Mouse (Mus musculus) MEL (cell line): ENCODE data around the gene Gm36864. TPM values are rescaled to one million over a fixed set of nuclear protein-coding genes. Genes with fewer than 3 reads are reported as not detected.

ENCODE experiments used
- DNase-seq: peaks from one replicate; pipeline ENCODE4 v3.0.0; 2011; ENCODE audit warnings: low read depth, low spot score
- H3K27ac ChIP-seq: 2 replicates; pipeline ENCODE4 v1.5.1; 2012; ENCODE audit warnings: low read depth, mild to moderate bottlenecking, control low read depth, low read length, moderate library complexity; ENCODE audit not compliant: control insufficient read depth
- H3K27me3 ChIP-seq, 2 experiments: fragments of 150-350 bp in 1 of 2; sonication (generic) in 1 of 2; 2 replicates each; pipeline ENCODE4 v1.6.1; 2012; ENCODE audit warnings: low read length in 2 of 2, mild to moderate bottlenecking in 2 of 2, improper control_type of control experiment in 1 of 2, moderate library complexity in 1 of 2; ENCODE audit not compliant: insufficient read depth in 2 of 2, control insufficient read depth in 1 of 2
- H3K36me3 ChIP-seq, 2 experiments: 2 replicates each; pipeline ENCODE4 v1.6.1; 2012 to 2014; ENCODE audit warnings: low read length in 2 of 2, improper control_type of control experiment in 1 of 2, inconsistent platforms in 1 of 2, mild to moderate bottlenecking in 1 of 2; ENCODE audit not compliant: insufficient read depth in 2 of 2, control insufficient read depth in 1 of 2
- H3K4me1 ChIP-seq, 2 experiments: fragments of 150-350 bp in 1 of 2; sonication (generic) in 1 of 2; 2 replicates each; pipeline ENCODE4 v1.6.1; 2012; ENCODE audit warnings: low read length in 2 of 2, improper control_type of control experiment in 1 of 2, mild to moderate bottlenecking in 1 of 2; ENCODE audit not compliant: insufficient read depth in 2 of 2, control insufficient read depth in 1 of 2
- H3K4me3 ChIP-seq, 2 experiments: fragments of 150-350 bp in 1 of 2; sonication (generic) in 1 of 2; 2 replicates each; pipeline ENCODE4 v1.5.1; 2012; ENCODE audit warnings: low read depth in 2 of 2, low read length in 2 of 2, mild to moderate bottlenecking in 2 of 2, moderate library complexity in 2 of 2, control low read depth in 1 of 2, improper control_type of control experiment in 1 of 2; ENCODE audit not compliant: control insufficient read depth in 1 of 2, insufficient read depth in 1 of 2
- H3K79me2 ChIP-seq: 2 replicates; pipeline ENCODE4 v1.6.1; 2012; ENCODE audit warnings: mild to moderate bottlenecking, low read length, moderate library complexity; ENCODE audit not compliant: control insufficient read depth, poor library complexity, insufficient read depth
- H3K9ac ChIP-seq: 2 replicates; pipeline ENCODE4 v1.6.1; 2012; ENCODE audit warnings: low read depth, mild to moderate bottlenecking, control low read depth, low read length, moderate library complexity; ENCODE audit not compliant: control insufficient read depth, poor library complexity, severe bottlenecking
- H3K9me3 ChIP-seq: fragments of 150-350 bp; sonication (generic); replicated peaks from 2 replicates; pipeline ENCODE4 v1.6.1; 2012; ENCODE audit warnings: mild to moderate bottlenecking, low read length, improper control_type of control experiment, moderate library complexity; ENCODE audit not compliant: insufficient read depth
- CHD1 ChIP-seq: IDR thresholded peaks from 2 replicates; pipeline ENCODE4 v1.6.1; 2012; ENCODE audit warnings: low read depth, mild to moderate bottlenecking, inconsistent platforms, low read length, improper control_type of control experiment
- E2F4 ChIP-seq: IDR thresholded peaks from 2 replicates; pipeline ENCODE4 v1.6.1; 2011; ENCODE audit warnings: low read depth, low read length, improper control_type of control experiment, borderline replicate concordance
- ELF1 ChIP-seq: IDR thresholded peaks from 2 replicates; pipeline ENCODE4 v1.6.1; 2014; ENCODE audit warnings: low read depth, mild to moderate bottlenecking, inconsistent platforms, low read length, improper control_type of control experiment, moderate library complexity
- ETS1 ChIP-seq: IDR thresholded peaks from 2 replicates; pipeline ENCODE4 v1.6.1; 2012; ENCODE audit warnings: low read depth, mild to moderate bottlenecking, inconsistent platforms, low read length, improper control_type of control experiment, moderate library complexity
- GABPA ChIP-seq: IDR thresholded peaks from 2 replicates; pipeline ENCODE4 v1.6.1; 2012; ENCODE audit warnings: low read depth, mild to moderate bottlenecking, inconsistent platforms, low read length, improper control_type of control experiment, moderate library complexity
- GATA1 ChIP-seq: IDR thresholded peaks from 2 replicates; pipeline ENCODE4 v1.6.1; 2011; ENCODE audit warnings: low read depth, low read length, improper control_type of control experiment
- HCFC1 ChIP-seq: IDR thresholded peaks from 2 replicates; pipeline ENCODE4 v1.6.1; 2012; ENCODE audit warnings: low read depth, mild to moderate bottlenecking, inconsistent platforms, low read length, improper control_type of control experiment, moderate library complexity
- JUND ChIP-seq: IDR thresholded peaks from 2 replicates; pipeline ENCODE4 v1.6.1; 2011; ENCODE audit warnings: low read depth, mild to moderate bottlenecking, improper control_type of control experiment, low read length
- KAT2A ChIP-seq: conservative IDR thresholded peaks from 2 replicates; pipeline ENCODE4 v1.6.1; 2012; ENCODE audit warnings: low read depth, low read length, improper control_type of control experiment, inconsistent platforms
- MAFK ChIP-seq: IDR thresholded peaks from 2 replicates; pipeline ENCODE4 v1.6.1; 2011; ENCODE audit warnings: low read depth, mild to moderate bottlenecking, low read length, improper control_type of control experiment, borderline replicate concordance
- MAX ChIP-seq: IDR thresholded peaks from 2 replicates; pipeline ENCODE4 v1.6.1; 2011; ENCODE audit warnings: low read length, improper control_type of control experiment
- MAZ ChIP-seq: IDR thresholded peaks from 2 replicates; pipeline ENCODE4 v1.6.1; 2012; ENCODE audit warnings: low read depth, mild to moderate bottlenecking, inconsistent platforms, low read length, improper control_type of control experiment
- MEF2A ChIP-seq: IDR thresholded peaks from 2 replicates; pipeline ENCODE4 v1.6.1; 2014; ENCODE audit warnings: low read depth, mild to moderate bottlenecking, inconsistent platforms, low read length, improper control_type of control experiment; ENCODE audit not compliant: poor library complexity, insufficient replicate concordance, severe bottlenecking; ENCODE audit errors: extremely low read depth
- MXI1 ChIP-seq: IDR thresholded peaks from 2 replicates; pipeline ENCODE4 v1.6.1; 2011; ENCODE audit warnings: mild to moderate bottlenecking, low read depth, low read length, improper control_type of control experiment
- MYB ChIP-seq: IDR thresholded peaks from 2 replicates; pipeline ENCODE4 v1.6.1; 2011; ENCODE audit warnings: mild to moderate bottlenecking, low read depth, low read length, improper control_type of control experiment
- MYC ChIP-seq: IDR thresholded peaks from 2 replicates; pipeline ENCODE4 v1.6.1; 2011; ENCODE audit warnings: low read depth, mild to moderate bottlenecking, low read length, improper control_type of control experiment, moderate library complexity
- NELFE ChIP-seq: IDR thresholded peaks from 2 replicates; pipeline ENCODE4 v1.6.1; 2011; ENCODE audit warnings: low read depth, low read length, improper control_type of control experiment
- NRF1 ChIP-seq: IDR thresholded peaks from 2 replicates; pipeline ENCODE4 v1.6.1; 2014; ENCODE audit warnings: low read depth, mild to moderate bottlenecking, inconsistent platforms, low read length, improper control_type of control experiment, moderate library complexity; ENCODE audit not compliant: poor library complexity, insufficient read depth, severe bottlenecking
- POLR2A ChIP-seq, 2 experiments: IDR thresholded peaks; 2 replicates each; pipeline ENCODE4 v1.6.1; 2011 to 2012; ENCODE audit warnings: low read length in 2 of 2, mild to moderate bottlenecking in 2 of 2, control low read depth in 1 of 2, improper control_type of control experiment in 1 of 2, low read depth in 1 of 2, moderate library complexity in 1 of 2; ENCODE audit not compliant: control insufficient read depth in 1 of 2, insufficient read depth in 1 of 2, poor library complexity in 1 of 2
- POLR2AphosphoS2 ChIP-seq: IDR thresholded peaks from 2 replicates; pipeline ENCODE4 v1.6.1; 2011; ENCODE audit warnings: low read length, improper control_type of control experiment
- RAD21 ChIP-seq: IDR thresholded peaks from 2 replicates; pipeline ENCODE4 v1.6.1; 2011; ENCODE audit warnings: mild to moderate bottlenecking, low read depth, low read length, improper control_type of control experiment
- RCOR1 ChIP-seq: IDR thresholded peaks from 2 replicates; pipeline ENCODE4 v1.6.1; 2012; ENCODE audit warnings: low read depth, mild to moderate bottlenecking, inconsistent platforms, low read length, improper control_type of control experiment
- SMC3 ChIP-seq: IDR thresholded peaks from 2 replicates; pipeline ENCODE4 v1.6.1; 2011; ENCODE audit warnings: low read depth, low read length, improper control_type of control experiment
- TAL1 ChIP-seq: IDR thresholded peaks from 2 replicates; pipeline ENCODE4 v1.6.1; 2012; ENCODE audit warnings: mild to moderate bottlenecking, inconsistent platforms, low read length, moderate library complexity, mixed read lengths
- TBP ChIP-seq: IDR thresholded peaks from 2 replicates; pipeline ENCODE4 v1.8.0; 2011; ENCODE audit warnings: low read depth, low read length, improper control_type of control experiment
- TCF12 ChIP-seq: IDR thresholded peaks from 2 replicates; pipeline ENCODE4 v1.6.1; 2014; ENCODE audit warnings: low read depth, mild to moderate bottlenecking, inconsistent platforms, low read length, improper control_type of control experiment, moderate library complexity
- USF1 ChIP-seq: IDR thresholded peaks from 2 replicates; pipeline ENCODE4 v1.6.1; 2014; ENCODE audit warnings: low read depth, mild to moderate bottlenecking, inconsistent platforms, low read length, improper control_type of control experiment, moderate library complexity
- USF2 ChIP-seq, 2 experiments: IDR thresholded peaks; 2 replicates each; pipeline ENCODE4 v1.6.1; 2011 to 2012; ENCODE audit warnings: improper control_type of control experiment in 2 of 2, low read length in 2 of 2, borderline replicate concordance in 1 of 2, inconsistent platforms in 1 of 2, low read depth in 1 of 2, mild to moderate bottlenecking in 1 of 2; ENCODE audit not compliant: insufficient read depth in 1 of 2
- ZC3H11A ChIP-seq: IDR thresholded peaks from 2 replicates; pipeline ENCODE4 v1.6.1; 2012; ENCODE audit warnings: low read depth, mild to moderate bottlenecking, inconsistent platforms, low read length, improper control_type of control experiment
- polyA plus RNA-seq, 2 experiments: library from polyadenylated mRNA; stranded (reverse) in 1 of 2; unstranded in 1 of 2; fragments of >175 nt in 1 of 2; fragments of >200 nt in 1 of 2; gene quantifications; 2 replicates each; pipeline versions ENCODE4 v1.2.1 to v1.2.4; 2012; ENCODE audit warnings: low replicate concordance in 2 of 2, low read depth in 1 of 2; ENCODE audit not compliant: insufficient read length in 2 of 2, insufficient read depth in 1 of 2, missing spikeins in 1 of 2
- total RNA-seq: library from RNA; depleted of rRNA; stranded (reverse); fragments of 300-350 nt; gene quantifications from 2 replicates; pipeline ENCODE4 v1.2.3, GENCODE M21; 2012

Gene Gm36864
- total and polyA plus RNA-seq, 3 experiments = 0.08 TPM; not detected in 2

GRCm38 (mm10) chr7:44244080-44244479, 8.1 kb downstream of the Gm36864 start:
- Histone ChIP-seq H3K79me2 (peaks cover 23% of the 10 kb centered on the region), H3K27me3 (no peaks in the 10 kb centered on the region), H3K4me1 (peaks cover 9 to 30% of the 10 kb centered on the region in 2 experiments), H3K36me3 (peaks cover 7 to 22% of the 10 kb centered on the region in 2 experiments), H3K4me3 (no peak overlapping the region), H3K27ac (no peak overlapping the region), H3K9me3 (no peaks in the 10 kb centered on the region), H3K9ac (no peak overlapping the region)
- DNase-seq = no peak
- TF ChIP-seq MXI1 (no peak), MAZ (no peak), GATA1 (no peak), ZC3H11A (no peak), POLR2AphosphoS2 (peak; percentile 8; the same call in 1 of the 2 replicates)

DNA sequence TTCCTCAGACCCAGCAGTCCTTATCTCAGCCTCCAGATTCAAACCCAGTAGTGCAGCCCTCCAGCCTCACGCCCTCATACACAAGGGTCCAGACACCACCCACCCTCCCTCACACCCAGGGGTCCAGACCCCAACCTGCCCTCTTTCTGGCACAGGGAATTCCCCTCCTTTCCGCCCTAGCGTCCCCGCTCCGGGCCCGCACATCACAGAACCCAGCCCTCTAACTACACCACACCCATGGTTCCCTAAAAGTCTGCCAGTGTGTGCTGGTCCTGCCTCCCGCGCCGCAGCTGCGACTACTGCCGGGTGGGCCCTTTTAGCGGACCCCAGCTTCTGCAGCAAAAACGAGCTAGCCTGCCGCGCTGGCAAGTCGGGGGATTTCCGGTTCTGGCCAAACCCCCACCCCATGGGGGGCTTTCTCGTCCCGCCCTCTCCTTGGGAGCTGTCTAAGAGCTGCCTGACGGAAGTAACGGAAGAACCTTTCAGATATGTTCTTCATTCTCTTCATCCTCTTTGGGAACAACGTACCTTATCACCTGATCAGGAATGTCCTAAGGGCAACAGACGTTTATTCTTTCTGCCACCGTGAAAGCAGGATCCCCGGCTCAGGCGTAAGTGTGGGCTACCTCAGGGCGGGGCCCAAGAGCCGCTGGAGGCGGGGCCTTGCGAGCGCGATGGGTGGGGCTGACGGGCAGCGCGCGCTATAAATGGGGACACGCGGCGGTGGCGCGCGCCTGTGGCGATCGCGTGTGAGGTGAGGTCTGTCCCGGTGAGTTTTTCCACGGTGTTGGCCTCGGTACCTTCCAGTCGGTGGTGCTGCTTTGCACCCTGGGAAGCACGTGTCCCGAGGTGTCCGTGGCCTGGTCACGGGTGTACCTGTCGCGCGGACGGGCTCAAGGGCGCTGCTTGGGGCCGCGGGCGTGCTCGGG, 10.3 kb downstream of the Gm36864 start, which contains the start of the genes 1700028J19Rik and 2410002F23Rik:
Gene 1700028J19Rik, minus strand, starts transcription at position 641 of the 929 bp plus-strand sequence.
Gene 2410002F23Rik, plus strand, starts transcription at position 668 of the 929 bp plus-strand sequence.
- peak; percentile 89 for DNase-seq
- H3K27ac ChIP-seq = peak within 1 kb of the TSS; percentile 85
- H3K79me2 ChIP-seq = peaks cover 27% of the 10 kb centered on the region
- H3K4me1 ChIP-seq = peaks cover 0 to 15% of the 10 kb centered on the region in 2 experiments; a peak in 2 of 4 replicates
- no peaks in the 10 kb centered on the region for H3K9me3 ChIP-seq
- H3K4me3 ChIP-seq = peak within 1 kb of the TSS; percentile 67 to 74
- peak within 1 kb of the TSS; percentile 79 for H3K9ac ChIP-seq
- H3K27me3 ChIP-seq = no peaks in the 10 kb centered on the region
- H3K36me3 ChIP-seq = peaks cover 12 to 15% of the 10 kb centered on the region in 2 experiments
- peak; percentile 89 for TF ChIP-seq MXI1
- 0 out of 2 replicates have a peak, but pooled peaks have one; percentile 37 for TF ChIP-seq NRF1
- TF ChIP-seq SMC3 = no peak
- peak; percentile 99 for TF ChIP-seq NELFE
- no peak for TF ChIP-seq RAD21
- TF ChIP-seq ETS1 = no peak
- peak; percentile 53; the same call in 1 of the 2 replicates for TF ChIP-seq KAT2A
- peak; percentile 86 for TF ChIP-seq HCFC1
- TF ChIP-seq TBP = peak; percentile 98
- TF ChIP-seq RCOR1 = no peak
- TF ChIP-seq GATA1 = no peak
- TF ChIP-seq MAX = peak; percentile 100
- TF ChIP-seq E2F4 = peak; percentile 77; the same call in 1 of the 2 replicates
- TF ChIP-seq POLR2AphosphoS2 = peak; percentile 97
- TF ChIP-seq ELF1 = peak; percentile 82
- peak; percentile 95 for TF ChIP-seq MYC
- TF ChIP-seq USF1 = no peak
- no peak for TF ChIP-seq JUND
- no peak for TF ChIP-seq CHD1
- 0 out of 2 replicates have a peak, but pooled peaks have one; percentile 17 for TF ChIP-seq TCF12
- no peak for TF ChIP-seq USF2 (IDR thresholded peaks at IDR 0.05; ENCODE audit: borderline replicate concordance in 1 of 2, insufficient read depth in 1 of 2, low read depth in 1 of 2, low read length in 2 of 2)
- no peak for TF ChIP-seq MAFK
- TF ChIP-seq POLR2A (IDR thresholded peaks at IDR 0.05; ENCODE audit: control insufficient read depth in 1 of 2, insufficient read depth in 1 of 2, low read depth in 1 of 2, low read length in 2 of 2, poor library complexity in 1 of 2) = peak; percentile 99
- no peak for TF ChIP-seq MYB
- TF ChIP-seq GABPA = no peak
- no peak for TF ChIP-seq MEF2A
- peak; percentile 43; the same call in 1 of the 2 replicates for TF ChIP-seq TAL1
